Mouse (Mus musculus) ES-Bruce4 (cell line): ENCODE measurements around the gene Ankfn1. TPM values are rescaled to one million over a fixed set of nuclear protein-coding genes. Genes with fewer than 3 reads are reported as not detected.
A peak's percentile ranks its signal among the peaks of the same experiment; 100 is the strongest.

Experiments
- H3K27ac ChIP-seq: 2 replicates; pipeline ENCODE4 v1.5.1; 2012; ENCODE audit warnings: low read length, inconsistent platforms; ENCODE audit not compliant: insufficient read depth
- H3K27me3 ChIP-seq: 2 replicates; pipeline ENCODE4 v1.6.1; 2012; ENCODE audit warnings: mild to moderate bottlenecking, low read length, inconsistent platforms; ENCODE audit not compliant: control insufficient read depth, poor library complexity, insufficient read depth, severe bottlenecking
- H3K36me3 ChIP-seq: 2 replicates; pipeline ENCODE4 v1.6.1; 2012; ENCODE audit warnings: inconsistent platforms, mild to moderate bottlenecking, low read length, moderate library complexity; ENCODE audit not compliant: control insufficient read depth, poor library complexity, insufficient read depth, severe bottlenecking
- H3K4me1 ChIP-seq: one replicate; pipeline ENCODE4 v1.8.1; 2011; ENCODE audit warnings: low read length; ENCODE audit not compliant: control insufficient read depth, insufficient read depth
- H3K4me3 ChIP-seq: 2 replicates; pipeline ENCODE4 v1.5.1; 2011; ENCODE audit warnings: low read depth, mild to moderate bottlenecking, low read length
- H3K9ac ChIP-seq: 2 replicates; pipeline ENCODE4 v1.6.1; 2012; ENCODE audit warnings: low read depth, mild to moderate bottlenecking, inconsistent platforms; ENCODE audit not compliant: poor library complexity, severe bottlenecking
- H3K9me3 ChIP-seq: replicated peaks from 2 replicates; pipeline ENCODE4 v1.6.1; 2012; ENCODE audit warnings: mild to moderate bottlenecking, low read length, inconsistent platforms; ENCODE audit not compliant: control insufficient read depth, poor library complexity, insufficient read depth, severe bottlenecking
- CTCF ChIP-seq: IDR thresholded peaks from one replicate; pipeline ENCODE4 v1.8.1; 2011; ENCODE audit warnings: low read depth, low read length
- EP300 ChIP-seq: IDR thresholded peaks from 2 replicates; pipeline ENCODE4 v1.6.1; 2011; ENCODE audit warnings: low read depth, low read length; ENCODE audit not compliant: insufficient read depth
- POLR2A ChIP-seq: IDR thresholded peaks from one replicate; pipeline ENCODE4 v1.8.1; 2011; ENCODE audit warnings: low read length; ENCODE audit not compliant: insufficient read depth
- polyA plus RNA-seq: library from polyadenylated mRNA; stranded (reverse); fragments of >200 nt; gene quantifications from 2 replicates; pipeline ENCODE4 v1.2.4, GENCODE M21; 2011; ENCODE audit warnings: low read depth; ENCODE audit not compliant: missing spikeins, insufficient read depth, insufficient read length

Ankfn1 gene
- polyA plus RNA-seq, 1 experiment, result not detected

DNA sequence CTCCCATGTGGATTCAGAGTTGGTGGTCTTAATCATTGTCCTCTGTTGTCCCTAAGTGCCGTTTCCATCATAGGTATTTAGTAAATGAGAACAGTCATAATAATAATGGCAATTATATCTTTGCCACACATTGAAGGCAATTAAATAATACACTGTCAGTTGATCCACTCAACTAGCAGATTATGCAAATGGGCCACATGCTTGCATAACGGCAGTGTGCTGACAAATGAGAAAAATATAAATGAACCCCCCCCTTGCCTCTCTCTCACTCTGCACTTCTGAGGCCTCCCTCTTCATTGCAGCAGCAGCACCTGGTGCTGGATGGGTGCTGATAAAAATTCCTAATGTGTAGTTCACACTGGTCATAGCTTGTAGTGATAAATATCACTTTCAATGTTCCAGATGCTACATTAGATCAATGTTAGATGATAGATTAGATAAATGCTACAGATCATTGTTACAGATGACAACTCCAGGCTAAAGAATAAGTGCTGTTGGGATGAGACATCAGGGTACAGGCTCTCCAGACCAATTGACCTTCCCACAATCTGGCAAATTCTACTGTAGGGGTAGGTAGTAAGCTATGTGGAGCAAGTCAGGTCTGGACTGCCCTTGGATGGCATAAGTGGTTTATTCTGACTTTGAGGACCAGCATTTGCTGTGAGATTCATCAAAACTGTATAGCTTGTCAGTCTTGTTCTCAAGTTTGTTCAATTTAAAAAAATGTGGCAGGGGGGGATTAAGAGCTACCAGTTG, 12.3 kb downstream of the Ankfn1 start:
- no peak overlapping the region for H3K27ac ChIP-seq
- no peak for TF ChIP-seq CTCF
- TF ChIP-seq EP300, result no peak
- TF ChIP-seq POLR2A, result no peak
- H3K27me3 ChIP-seq, result no peaks in the 10 kb centered on the region; the same call in 1 of the 2 replicates

DNA sequence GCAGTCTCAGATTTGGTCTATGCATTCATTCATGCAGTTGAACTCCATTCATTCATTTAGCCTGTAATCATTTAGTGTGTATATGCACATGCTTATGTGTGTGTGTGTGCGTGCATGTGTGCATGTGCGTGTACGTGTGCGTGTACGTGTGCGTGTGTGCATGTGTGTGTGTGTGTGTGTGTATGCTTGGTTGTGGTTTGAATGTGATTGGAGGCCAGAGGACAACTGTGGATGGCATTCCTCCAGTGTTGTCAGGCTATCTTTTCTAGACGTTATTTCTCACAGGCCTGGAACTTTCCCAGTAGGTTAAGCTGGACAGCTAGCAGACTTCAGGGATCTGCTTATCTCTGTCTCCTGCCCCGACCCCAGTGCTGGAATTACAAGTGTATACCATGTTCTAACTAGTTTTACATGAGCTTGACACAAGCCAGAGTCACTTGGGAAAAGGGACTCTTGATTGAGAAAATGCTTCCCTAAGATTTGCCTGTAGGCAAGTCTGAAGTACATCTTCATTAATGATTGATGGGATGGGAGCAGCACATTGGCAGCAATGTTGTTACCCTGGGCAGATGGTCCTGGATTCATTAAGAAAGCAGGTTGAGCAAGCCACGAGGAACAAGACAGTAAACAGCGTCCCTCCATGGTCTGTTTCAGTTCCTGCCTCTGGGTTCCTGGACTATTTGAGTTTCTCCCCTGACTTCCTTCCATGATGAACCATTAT, 43.3 kb downstream of the Ankfn1 start:
- TF ChIP-seq CTCF (no peak), EP300 (no peak), POLR2A (no peak)
- Histone ChIP-seq H3K27ac (no peak overlapping the region), H3K9me3 (no peaks in the 10 kb centered on the region), H3K9ac (no peak overlapping the region), H3K4me3 (no peak overlapping the region), H3K27me3 (no peaks in the 10 kb centered on the region), H3K4me1 (no peaks in the 10 kb centered on the region), H3K36me3 (no peaks in the 10 kb centered on the region)

More for the DNA sequence above, 12.3 kb downstream of the Ankfn1 start:
- no peak overlapping the region for H3K9ac ChIP-seq
- no peaks in the 10 kb centered on the region for H3K4me1 ChIP-seq
- no peak overlapping the region for H3K4me3 ChIP-seq
- no peaks in the 10 kb centered on the region for H3K36me3 ChIP-seq
- H3K9me3 ChIP-seq, result no peaks in the 10 kb centered on the region

DNA sequence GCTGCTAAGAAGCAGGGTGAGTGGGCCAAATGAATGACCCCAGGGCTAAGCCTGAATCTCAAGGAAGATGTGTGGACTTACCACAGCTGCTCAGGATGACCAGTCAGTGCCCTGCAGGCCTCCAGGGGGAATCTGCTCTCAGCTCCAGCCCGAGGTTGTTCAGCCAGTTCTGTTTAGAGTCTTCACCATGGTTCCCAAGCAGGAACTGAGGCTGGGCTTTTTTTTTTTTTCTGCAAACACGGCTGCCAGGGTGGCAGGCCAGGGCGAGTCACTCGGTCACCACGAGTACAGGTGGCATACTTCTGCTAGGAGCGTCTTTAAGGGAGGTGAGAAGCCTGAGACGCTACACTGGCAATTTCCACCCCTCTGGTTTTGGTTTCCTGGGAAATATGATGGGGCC, 43.9 kb downstream of the Ankfn1 start:
- no peak overlapping the region for H3K27ac ChIP-seq
- H3K9ac ChIP-seq, result no peak overlapping the region
- H3K27me3 ChIP-seq, result no peaks in the 10 kb centered on the region
- no peaks in the 10 kb centered on the region for H3K36me3 ChIP-seq
- TF ChIP-seq EP300 (no peak), POLR2A (no peak), CTCF (no peak)
- no peaks in the 10 kb centered on the region for H3K4me1 ChIP-seq
- no peaks in the 10 kb centered on the region for H3K9me3 ChIP-seq
- no peak overlapping the region for H3K4me3 ChIP-seq

DNA sequence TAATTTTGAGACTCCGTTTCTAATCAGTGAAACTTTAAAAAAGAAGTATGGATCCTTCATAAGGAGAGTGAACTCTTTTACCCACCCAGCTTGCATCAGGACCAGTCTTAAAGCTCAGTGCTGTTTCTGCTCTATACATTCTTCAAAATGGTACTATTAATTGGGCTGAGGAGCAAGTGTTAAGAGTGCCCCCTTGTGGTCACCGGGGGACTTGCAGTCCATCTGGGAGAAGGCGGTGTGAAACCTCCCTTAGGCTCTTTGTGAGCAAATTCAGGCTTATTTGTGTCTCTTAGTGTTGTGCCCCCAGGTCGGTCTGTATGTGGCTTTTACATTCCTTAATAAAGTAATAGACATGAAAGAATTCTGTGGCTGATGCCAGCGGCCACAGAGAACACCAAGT, 56.6 kb downstream of the Ankfn1 start:
- no peaks in the 10 kb centered on the region for H3K4me1 ChIP-seq
- no peak overlapping the region for H3K27ac ChIP-seq
- H3K9ac ChIP-seq, result no peak overlapping the region
- H3K27me3 ChIP-seq, result no peaks in the 10 kb centered on the region
- no peaks in the 10 kb centered on the region for H3K9me3 ChIP-seq
- H3K4me3 ChIP-seq, result no peak overlapping the region
- TF ChIP-seq POLR2A (no peak), CTCF (peak; percentile 78)
- no peaks in the 10 kb centered on the region for H3K36me3 ChIP-seq

DNA sequence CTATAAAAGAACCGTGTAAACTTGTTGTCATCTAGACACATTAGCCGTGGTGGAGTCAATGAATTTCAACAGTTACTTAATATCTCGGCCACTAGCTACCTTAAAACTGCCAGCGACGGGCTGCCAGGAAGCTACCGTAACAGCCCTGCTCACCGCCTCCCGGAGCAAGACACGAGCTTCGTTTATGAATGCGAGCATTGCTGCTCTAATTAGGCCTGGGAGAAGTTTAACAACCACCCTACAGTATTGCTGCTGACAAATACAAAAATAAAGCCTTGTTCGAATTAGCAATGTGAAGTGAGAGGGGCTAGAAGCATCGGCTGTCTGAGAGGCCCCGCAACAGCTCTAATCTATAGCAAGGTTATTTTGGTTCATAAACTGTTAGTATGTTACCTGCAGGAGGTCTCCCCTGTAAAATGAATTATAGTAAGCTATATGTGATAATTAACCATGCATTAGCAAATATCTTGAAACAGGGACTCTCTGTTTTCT, 58.9 kb downstream of the Ankfn1 start:
- no peak overlapping the region for H3K27ac ChIP-seq
- H3K27me3 ChIP-seq, result no peaks in the 10 kb centered on the region
- no peak overlapping the region for H3K9ac ChIP-seq
- H3K4me1 ChIP-seq, result no peaks in the 10 kb centered on the region
- H3K36me3 ChIP-seq, result no peaks in the 10 kb centered on the region; the same call in 1 of the 2 replicates
- no peak for TF ChIP-seq CTCF
- TF ChIP-seq EP300, result no peak
- TF ChIP-seq POLR2A, result no peak
- no peaks in the 10 kb centered on the region for H3K9me3 ChIP-seq
- no peak overlapping the region for H3K4me3 ChIP-seq

DNA sequence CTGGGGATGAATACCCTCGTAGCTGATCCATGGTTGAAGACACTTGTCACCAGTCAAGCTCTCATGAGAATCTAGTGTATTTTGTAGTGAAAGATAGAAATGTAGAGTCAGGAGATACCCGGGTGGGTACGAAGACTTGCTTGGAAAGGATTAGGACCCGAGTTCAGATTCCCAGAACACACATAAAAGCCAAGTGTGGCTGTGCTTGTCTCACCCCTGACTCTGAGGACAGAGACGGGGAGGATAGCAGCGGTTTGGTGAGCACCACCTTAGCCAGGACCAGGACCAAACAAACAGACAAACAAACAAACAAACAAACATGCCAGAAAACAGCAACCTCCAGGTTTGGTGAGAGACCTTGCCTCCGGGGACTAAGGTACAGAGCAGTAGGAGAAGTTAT, 61.1 kb downstream of the Ankfn1 start:
- H3K9ac ChIP-seq, result no peak overlapping the region
- TF ChIP-seq CTCF (no peak), EP300 (no peak), POLR2A (no peak)
- no peaks in the 10 kb centered on the region; the same call in 1 of the 2 replicates for H3K36me3 ChIP-seq
- H3K27me3 ChIP-seq, result no peaks in the 10 kb centered on the region
- H3K9me3 ChIP-seq, result no peaks in the 10 kb centered on the region
- no peaks in the 10 kb centered on the region for H3K4me1 ChIP-seq
- no peak overlapping the region for H3K4me3 ChIP-seq
- no peak overlapping the region for H3K27ac ChIP-seq
